Mouse (Mus musculus) liver, postnatal 0 days (tissue): ENCODE data around the gene Tfpi. TPM values are rescaled to one million over a fixed set of nuclear protein-coding genes. Genes with fewer than 3 reads are reported as not detected.

Experiments
- ATAC-seq: fragments of 200-750 bp; cut with Nextera tagmentation; 2 replicates; pipeline ENCODE4 v1.8.0; 2017; ENCODE audit warnings: mild to moderate bottlenecking, moderate library complexity
- DNase-seq: peaks from one replicate; pipeline ENCODE4 v3.0.0-alpha.2; 2016
- H3K27ac ChIP-seq: fragments of 300-500 bp; sonication (generic); 2 replicates; pipeline ENCODE4 v1.5.1; 2014; ENCODE audit warnings: antibody characterized with exemption, moderate library complexity, mild to moderate bottlenecking, low read depth
- H3K27me3 ChIP-seq: fragments of 300-500 bp; sonication (generic); 2 replicates; pipeline ENCODE4 v1.6.1; 2014; ENCODE audit warnings: low read length, control low read depth, mixed read lengths; ENCODE audit not compliant: insufficient read depth
- H3K36me3 ChIP-seq: fragments of 300-500 bp; sonication (generic); replicated peaks from 2 replicates; pipeline ENCODE4 v1.6.1; 2014; ENCODE audit warnings: mild to moderate bottlenecking, control low read depth, low read length, moderate library complexity, mixed read lengths; ENCODE audit not compliant: insufficient read depth
- H3K4me1 ChIP-seq: fragments of 300-500 bp; sonication (generic); 2 replicates; pipeline ENCODE4 v1.6.1; 2014; ENCODE audit warnings: antibody characterized with exemption, mild to moderate bottlenecking, control low read depth; ENCODE audit not compliant: insufficient read depth
- H3K4me2 ChIP-seq: fragments of 300-500 bp; sonication (generic); 2 replicates; pipeline ENCODE4 v1.6.1; 2014; ENCODE audit warnings: low read depth, mild to moderate bottlenecking, low read length, moderate library complexity, mixed read lengths
- H3K4me3 ChIP-seq: fragments of 300-500 bp; sonication (generic); 2 replicates; pipeline ENCODE4 v1.5.1; 2014; ENCODE audit warnings: low read depth, low read length
- H3K9ac ChIP-seq: fragments of 300-500 bp; sonication (generic); replicated peaks from 2 replicates; pipeline ENCODE4 v1.6.1; 2014; ENCODE audit warnings: mild to moderate bottlenecking, moderate library complexity
- H3K9me3 ChIP-seq: fragments of 300-500 bp; sonication (generic); 2 replicates; pipeline ENCODE4 v1.6.1; 2016; ENCODE audit warnings: mild to moderate bottlenecking, control low read depth, low read length, mixed read lengths
- CTCF ChIP-seq: sonication (generic); IDR thresholded peaks from 2 replicates; pipeline ENCODE4 v1.5.1; 2016; ENCODE audit warnings: antibody characterized with exemption, low read depth
- EP300 ChIP-seq: IDR thresholded peaks from 2 replicates; pipeline ENCODE4 v1.6.1; 2016; ENCODE audit warnings: antibody characterized with exemption, low read depth, mild to moderate bottlenecking
- WGBS: fragments of 180-500 bp; shearing (Covaris S2); extraction: QIAGEN DNeasy Blood & Tissue Kit; methylation state at CpG from one replicate; pipeline ENCODE4 v1.1.7; 2014; ENCODE audit not compliant: insufficient replicate concordance; 5-methylcytosine and 5-hydroxymethylcytosine counted together
- polyA plus RNA-seq: library from polyadenylated mRNA; unstranded; fragments of >200 nt; fragmentation: Nextera tagmentation; extraction: Ambion mirVana; gene quantifications from 2 replicates; pipeline ENCODE4 v1.2.1, GENCODE M21; 2015

Gene Tfpi
- 12.2 and 15.2 TPM in 2 replicates for polyA plus RNA-seq

- Histone ChIP-seq H3K27me3 (no peaks in the 10 kb centered on the region), H3K27ac (peak within 1 kb of the TSS; percentile 2; the same call in 1 of the 2 replicates), H3K36me3 (no peaks in the 10 kb centered on the region), H3K9me3 (no peaks in the 10 kb centered on the region), H3K4me2 (peak within 1 kb of the TSS; percentile 60), H3K9ac (no peak within 1 kb of the TSS), H3K4me1 (no peaks in the 10 kb centered on the region), H3K4me3 (peak within 1 kb of the TSS; percentile 31)
- DNase-seq: no peak
- peak; percentile 75 for ATAC-seq
- no peak for TF ChIP-seq CTCF
- no peak for TF ChIP-seq EP300
- 36% methylated on average over 4 of the region's 4 CpGs for WGBS
These were observed at the start of gene Tfpi for GRCm38 (mm10) chr2:84476577-84476976. Gene Tfpi, minus strand, starts transcription at chr2:84476775.

GRCm38 (mm10) chr2:84526221-84526620 is 49.6 kb upstream of the Tfpi start:
- Histone ChIP-seq H3K36me3 (no peaks in the 10 kb centered on the region), H3K9me3 (no peaks in the 10 kb centered on the region), H3K4me1 (no peaks in the 10 kb centered on the region), H3K4me3 (no peak overlapping the region), H3K9ac (no peak overlapping the region), H3K4me2 (no peak overlapping the region), H3K27me3 (no peaks in the 10 kb centered on the region), H3K27ac (no peak overlapping the region)
- TF ChIP-seq CTCF: no peak
- TF ChIP-seq EP300: no peak
- ATAC-seq: no peak
- 78% methylated on average over 7 of the region's 7 CpGs for WGBS
- DNase-seq: no peak

GRCm38 (mm10) chr2:84525806-84526205 is 49.2 kb upstream of the Tfpi start:
- WGBS: 72% methylated on average over 6 of the region's 6 CpGs
- no peak for TF ChIP-seq CTCF
- TF ChIP-seq EP300: no peak
- Histone ChIP-seq H3K9me3 (no peaks in the 10 kb centered on the region), H3K4me2 (no peak overlapping the region), H3K27ac (no peak overlapping the region), H3K4me3 (no peak overlapping the region), H3K9ac (no peak overlapping the region), H3K36me3 (no peaks in the 10 kb centered on the region), H3K27me3 (no peaks in the 10 kb centered on the region), H3K4me1 (no peaks in the 10 kb centered on the region)
- no peak for DNase-seq
- no peak for ATAC-seq

GRCm38 (mm10) chr2:84525047-84525446 is 48.5 kb upstream of the Tfpi start:
- Histone ChIP-seq H3K36me3 (no peaks in the 10 kb centered on the region), H3K9me3 (no peaks in the 10 kb centered on the region), H3K27me3 (no peaks in the 10 kb centered on the region), H3K27ac (no peak overlapping the region), H3K4me1 (no peaks in the 10 kb centered on the region; the same call in 1 of the 2 replicates), H3K4me2 (no peak overlapping the region), H3K4me3 (no peak overlapping the region), H3K9ac (no peak overlapping the region)
- ATAC-seq (no peak), DNase-seq (no peak)
- 56% methylated on average over 5 of the region's 5 CpGs for WGBS
- TF ChIP-seq CTCF (no peak), EP300 (no peak)

GRCm38 (mm10) chr2:84523994-84524393 is 47.4 kb upstream of the Tfpi start:
- Histone ChIP-seq H3K4me1 (no peaks in the 10 kb centered on the region; the same call in 1 of the 2 replicates), H3K9ac (no peak overlapping the region), H3K27ac (no peak overlapping the region), H3K4me3 (no peak overlapping the region), H3K36me3 (no peaks in the 10 kb centered on the region), H3K9me3 (no peaks in the 10 kb centered on the region), H3K27me3 (no peaks in the 10 kb centered on the region), H3K4me2 (no peak overlapping the region)
- no peak for ATAC-seq
- TF ChIP-seq EP300: no peak
- TF ChIP-seq CTCF: no peak
- WGBS: 34% methylated on average over 6 of the region's 6 CpGs
- no peak for DNase-seq

- Histone ChIP-seq H3K27me3 (no peaks in the 10 kb centered on the region), H3K4me2 (no peak overlapping the region), H3K36me3 (no peaks in the 10 kb centered on the region), H3K9ac (no peak overlapping the region), H3K4me1 (no peaks in the 10 kb centered on the region; the same call in 1 of the 2 replicates), H3K27ac (no peak overlapping the region), H3K9me3 (no peaks in the 10 kb centered on the region), H3K4me3 (no peak overlapping the region)
- no peak for DNase-seq
- WGBS: 51% methylated on average over 6 of the region's 6 CpGs
- TF ChIP-seq EP300 (no peak), CTCF (no peak)
- ATAC-seq: peak; percentile 21; the same call in 1 of the 2 replicates
These were observed 46.7 kb upstream of the Tfpi start for GRCm38 (mm10) chr2:84523103-84523865.
